Comparison of ENCODE assay signal across 8 mouse cellular contexts in genomic region chr9:39877541-39878396, GRCm38 (mm10). TPM values are rescaled to one million over a fixed set of nuclear protein-coding genes. Genes with fewer than 3 reads are reported as not detected.
"Had no signal": no experiment of that assay in that cellular context is flagged by ENCODE, and none has a peak within 500 bp of the region (broad histone marks: within the 10 kb centered on the region; RNA-seq: fewer than 3 reads in every experiment).

No protein-coding gene starts in this region.

RNA-seq across cellular contexts. Expression of gene Olfr972, which starts 11.5 kb away (rescaled TPM):
- polyA plus RNA-seq: kidney, postnatal 0 days; limb, embryonic 11.5 days; limb, embryonic 15.5 days; liver, embryonic 12.5 days; liver, embryonic 16.5 days; lung, embryonic 14.5 days; midbrain, embryonic 10.5 days; spleen, adult 2 months had no signal

RNA-seq across cellular contexts. Expression of gene Olfr229, which starts 29.4 kb away (rescaled TPM):
- polyA plus RNA-seq: kidney, postnatal 0 days; limb, embryonic 11.5 days; limb, embryonic 15.5 days; liver, embryonic 12.5 days; liver, embryonic 16.5 days; lung, embryonic 14.5 days; midbrain, embryonic 10.5 days; spleen, adult 2 months had no signal

RNA-seq across cellular contexts. Expression of gene Olfr971, which starts 41.1 kb away (rescaled TPM):
- polyA plus RNA-seq: kidney, postnatal 0 days; limb, embryonic 11.5 days; limb, embryonic 15.5 days; liver, embryonic 12.5 days; liver, embryonic 16.5 days; lung, embryonic 14.5 days; midbrain, embryonic 10.5 days; spleen, adult 2 months had no signal

RNA-seq across cellular contexts. Expression of gene Olfr974, which starts 59.5 kb away (rescaled TPM):
- polyA plus RNA-seq: kidney, postnatal 0 days; limb, embryonic 11.5 days; limb, embryonic 15.5 days; liver, embryonic 12.5 days; liver, embryonic 16.5 days; lung, embryonic 14.5 days; midbrain, embryonic 10.5 days; spleen, adult 2 months had no signal
